Mouse (Mus musculus) liver, embryonic 15.5 days (tissue): ENCODE results near the gene Olfr844. TPM values are rescaled to one million over a fixed set of nuclear protein-coding genes. Genes with fewer than 3 reads are reported as not detected.

Source experiments
- ATAC-seq: fragments of 200-750 bp; cut with Nextera tagmentation; 2 replicates; pipeline ENCODE4 v1.8.0; 2017; ENCODE audit warnings: moderate number of reproducible peaks, mild to moderate bottlenecking, moderate library complexity; ENCODE audit not compliant: insufficient read depth
- H3K27ac ChIP-seq: fragments of 300-500 bp; sonication (generic); replicated peaks from 2 replicates; pipeline ENCODE4 v1.5.1; 2015; ENCODE audit warnings: mild to moderate bottlenecking, inconsistent platforms
- H3K27me3 ChIP-seq: fragments of 300-500 bp; sonication (generic); 2 replicates; pipeline ENCODE4 v1.6.1; 2015; ENCODE audit warnings: mild to moderate bottlenecking, inconsistent platforms
- H3K36me3 ChIP-seq: fragments of 300-500 bp; sonication (generic); replicated peaks from 2 replicates; pipeline ENCODE4 v1.6.1; 2015; ENCODE audit warnings: moderate library complexity, mild to moderate bottlenecking, inconsistent platforms
- H3K4me1 ChIP-seq: fragments of 300-500 bp; sonication (generic); replicated peaks from 2 replicates; pipeline ENCODE4 v1.6.1; 2015; ENCODE audit warnings: inconsistent platforms
- H3K4me2 ChIP-seq: fragments of 300-500 bp; sonication (generic); 2 replicates; pipeline ENCODE4 v1.6.1; 2015; ENCODE audit warnings: moderate library complexity, mild to moderate bottlenecking, inconsistent platforms
- H3K4me3 ChIP-seq: fragments of 300-500 bp; sonication (generic); replicated peaks from 2 replicates; pipeline ENCODE4 v1.5.1; 2015; ENCODE audit warnings: mild to moderate bottlenecking, inconsistent platforms
- H3K9ac ChIP-seq: fragments of 300-500 bp; sonication (generic); 2 replicates; pipeline ENCODE4 v1.6.1; 2015; ENCODE audit warnings: moderate library complexity, mild to moderate bottlenecking, inconsistent platforms
- H3K9me3 ChIP-seq: fragments of 300-500 bp; sonication (generic); replicated peaks from 2 replicates; pipeline ENCODE4 v1.6.1; 2016; ENCODE audit warnings: inconsistent platforms
- WGBS: fragments of 180-500 bp; shearing (Covaris S2); methylation state at CpG from one replicate; pipeline ENCODE4 v1.1.7; 2015; ENCODE audit warnings: mixed read lengths; ENCODE audit not compliant: insufficient replicate concordance; 5-methylcytosine and 5-hydroxymethylcytosine counted together
- polyA plus RNA-seq: library from polyadenylated mRNA; unstranded; fragments of >200 nt; fragmentation: Nextera tagmentation; extraction: Ambion mirVana; gene quantifications from 2 replicates; pipeline ENCODE4 v1.2.1, GENCODE M21; 2015

The Olfr844 gene
- not detected in 2 replicates for polyA plus RNA-seq

DNA sequence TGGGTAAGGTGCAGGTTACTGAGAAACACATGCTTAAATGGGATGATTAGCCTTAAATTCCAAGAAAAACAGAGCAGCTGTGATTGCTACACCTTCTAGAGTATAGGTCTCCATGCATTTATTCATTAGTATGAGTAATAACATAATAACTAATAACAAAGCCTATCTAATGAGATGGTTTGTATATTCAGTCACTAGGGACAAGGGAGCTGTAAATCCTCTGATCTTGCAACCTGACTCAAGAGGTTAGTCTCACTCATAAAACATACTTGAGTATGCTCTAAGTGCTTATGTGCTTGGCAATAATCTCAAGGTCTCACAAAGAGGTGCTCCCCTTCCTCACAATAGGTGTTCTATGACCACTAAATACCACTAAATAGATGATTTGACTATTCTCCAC is at the start of gene Olfr844:
TSS of gene Olfr844 (plus strand) at position 301 of the 400 bp plus-strand sequence.
- no peak within 1 kb of the TSS for H3K4me3 ChIP-seq

DNA sequence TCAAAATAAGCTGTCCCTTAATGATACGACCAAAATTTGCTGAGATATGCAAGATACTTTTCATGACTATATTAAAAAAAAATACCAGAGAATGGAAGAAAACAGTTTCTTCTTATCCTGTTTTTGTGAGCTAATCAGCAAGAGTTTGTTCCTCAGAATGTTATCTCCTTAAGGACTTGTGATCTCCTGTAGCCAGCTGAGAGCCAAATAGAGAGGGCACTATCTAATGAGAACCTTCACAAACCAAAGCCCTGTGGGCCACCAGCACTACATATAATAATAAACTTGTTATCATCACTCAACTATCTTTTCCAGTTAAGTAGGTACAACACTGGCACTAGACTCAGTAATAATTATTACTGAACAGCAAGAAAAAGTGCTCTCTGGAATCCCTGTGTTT is 20.0 kb downstream of the Olfr844 start, which contains the start of gene Olfr845:
TSS of gene Olfr845 (plus strand) at position 301 of the 400 bp plus-strand sequence.
- Histone ChIP-seq H3K4me3 (no peak within 1 kb of the TSS), H3K9ac (no peak within 1 kb of the TSS), H3K27ac (no peak within 1 kb of the TSS), H3K9me3 (no peaks in the 10 kb centered on the region), H3K4me1 (no peaks in the 10 kb centered on the region), H3K27me3 (no peaks in the 10 kb centered on the region), H3K4me2 (no peak within 1 kb of the TSS), H3K36me3 (no peaks in the 10 kb centered on the region)
- ATAC-seq: no peak
- WGBS: 49% methylated on average over 1 of the region's 1 CpGs

More for the DNA sequence above, at the start of gene Olfr844:
- Histone ChIP-seq H3K9ac (no peak within 1 kb of the TSS), H3K27ac (no peak within 1 kb of the TSS), H3K4me1 (no peaks in the 10 kb centered on the region), H3K4me2 (no peak within 1 kb of the TSS), H3K9me3 (no peaks in the 10 kb centered on the region), H3K36me3 (no peaks in the 10 kb centered on the region), H3K27me3 (no peaks in the 10 kb centered on the region)
- ATAC-seq: no peak

DNA sequence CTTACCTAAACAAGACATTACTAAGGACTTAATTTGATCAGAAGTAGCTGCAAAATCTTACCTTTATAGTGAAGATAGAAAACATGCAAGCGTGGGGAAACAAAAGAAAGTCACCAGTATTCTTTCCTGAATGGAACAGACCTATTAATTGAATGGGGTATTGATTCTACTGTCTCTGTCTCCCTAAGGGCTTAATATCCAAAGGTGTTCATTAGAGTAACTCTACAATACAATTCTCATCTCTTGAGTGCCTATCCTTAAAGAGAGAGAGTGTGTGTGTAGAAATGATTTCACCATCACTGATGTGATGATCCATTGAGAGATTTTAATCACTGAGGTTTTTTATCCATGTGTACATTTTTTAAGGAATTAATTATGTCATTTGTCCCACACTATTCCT is 47.8 kb downstream of the Olfr844 start, which contains the start of gene Olfr846:
TSS of gene Olfr846 (minus strand) at position 101 of the 400 bp plus-strand sequence.
- 27% methylated on average over 1 of the region's 1 CpGs for WGBS

More for the DNA sequence above, 47.8 kb downstream of the Olfr844 start, which contains the start of gene Olfr846:
- Histone ChIP-seq H3K4me2 (no peak within 1 kb of the TSS), H3K27me3 (no peaks in the 10 kb centered on the region), H3K9me3 (no peaks in the 10 kb centered on the region), H3K9ac (no peak within 1 kb of the TSS), H3K36me3 (no peaks in the 10 kb centered on the region), H3K4me3 (no peak within 1 kb of the TSS), H3K4me1 (no peaks in the 10 kb centered on the region), H3K27ac (no peak within 1 kb of the TSS)
- no peak for ATAC-seq

Other genes with a start within 250 kb of the Olfr844 start
- gene Olfr836, start 196.0 kb upstream of the Olfr844 start, polyA plus RNA-seq: not detected in 2 replicates
- gene Olfr837, start 180.0 kb upstream of the Olfr844 start, polyA plus RNA-seq: not detected in 2 replicates
- not detected in 2 replicates for gene Olfr839-ps1, start 139.0 kb upstream of the Olfr844 start, polyA plus RNA-seq
- gene Olfr843, start 64.4 kb upstream of the Olfr844 start, polyA plus RNA-seq: not detected in 2 replicates
- not detected in 2 replicates for gene Olfr845, start 20.1 kb downstream of the Olfr844 start, polyA plus RNA-seq
- gene Olfr846, start 47.7 kb downstream of the Olfr844 start, polyA plus RNA-seq: not detected in 2 replicates
- not detected in 2 replicates for gene Olfr847, start 62.3 kb downstream of the Olfr844 start, polyA plus RNA-seq
- not detected in 2 replicates for gene Olfr849, start 123.9 kb downstream of the Olfr844 start, polyA plus RNA-seq
- not detected in 2 replicates for gene Olfr850, start 161.9 kb downstream of the Olfr844 start, polyA plus RNA-seq
- gene Olfr851, start 176.9 kb downstream of the Olfr844 start, polyA plus RNA-seq: not detected in 2 replicates
- gene Olfr853, start 224.7 kb downstream of the Olfr844 start, polyA plus RNA-seq: not detected in 2 replicates